ENCODE assay signal across 17 mouse cellular contexts in the genomic region with DNA sequence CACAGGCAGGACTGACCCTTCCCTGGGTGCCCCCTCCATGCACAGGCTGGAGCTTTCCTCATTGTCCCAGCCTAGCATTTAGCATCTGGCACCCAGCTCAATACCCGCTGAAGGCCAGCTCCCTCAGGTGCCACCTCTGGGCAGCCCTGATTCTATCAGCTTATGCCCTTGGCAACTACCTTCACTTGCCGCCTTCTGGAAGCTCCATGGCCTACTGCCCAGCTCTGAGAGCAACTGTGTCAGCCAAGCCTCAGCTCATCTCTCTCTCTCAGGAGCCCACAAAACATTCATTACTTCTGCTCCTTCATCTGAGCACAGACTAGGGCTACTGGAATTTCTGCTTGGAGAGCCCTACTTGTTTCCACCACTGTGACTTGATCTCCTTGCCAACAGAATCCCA. TPM values are rescaled to one million over a fixed set of nuclear protein-coding genes. Genes with fewer than 3 reads are reported as not detected.
DNase-seq lines count a peak whose midpoint lies in the region; ATAC-seq lines count a peak whose summit lies in the region.
"Had no signal": no experiment of that assay in that cellular context is flagged by ENCODE, and none has a peak within 500 bp of the region (broad histone marks: within the 10 kb centered on the region; RNA-seq: fewer than 3 reads in every experiment).

No protein-coding gene starts in this region.

- no peak for DNase-seq in cerebellum, adult 11 months
- DNase-seq in left cerebral cortex, postnatal 4 days, result peak; percentile 48
- DNase-seq in left cerebral cortex, postnatal 25 days (ENCODE audit: low spot score in 2 of 2), result no peak
- DNase-seq in cerebellum, adult 18-20 months, result peak; percentile 71 to 80
- peak; percentile 76 to 82 for DNase-seq in cerebellum, postnatal 14 days
- no peak for DNase-seq in spleen, postnatal 4 days (ENCODE audit: low spot score in 2 of 2)
- DNase-seq in kidney, postnatal 25 days, result no peak
- DNase-seq: embryo, embryonic 11 days; gastrocnemius, postnatal 36 days; kidney, adult 11 months; lung, adult 18-20 months; lung, postnatal 14 days; midbrain, embryonic 14.5 days; right cerebral cortex, postnatal 14 days had no signal

- intact Hi-C loops in left cerebral cortex, postnatal 4 days (cut with DNase I), result no loop called here
- intact Hi-C loops in left cerebral cortex, postnatal 25 days (cut with DNase I), result no loop called here

- ATAC-seq in cerebellum, adult (ENCODE audit: insufficient number of reproducible peaks, low FRiP score, low TSS enrichment), result peak; percentile 71; the same call in 1 of the 2 replicates
- ATAC-seq: CD4-positive, CD25-positive, alpha-beta regulatory T cell, adult 4 months; liver, embryonic 12.5 days had no signal

RNA-seq across cellular contexts. Expression of gene Mxd4, which starts 38.0 kb away (rescaled TPM):
- total RNA-seq in left cerebral cortex, postnatal 4 days (2021), result 10 to 100 TPM; 60.6 to 65.7 TPM
- 10 to 100 TPM; 77.6 to 96.5 TPM for total RNA-seq in left cerebral cortex, postnatal 25 days (2021)

RNA-seq across cellular contexts. Expression of gene Haus3, which starts 56.2 kb away (rescaled TPM):
- total RNA-seq in left cerebral cortex, postnatal 4 days (2021), result 1 to 10 TPM; 5.8 to 7.4 TPM
- total RNA-seq in left cerebral cortex, postnatal 25 days (2021), result 1 to 10 TPM; 6.1 to 7.7 TPM

RNA-seq across cellular contexts. Expression of gene Poln, which starts 56.3 kb away (rescaled TPM):
- 1 to 10 TPM in 1 of 2 experiments, under 1 TPM in 1; 0.68 to 1.7 TPM for total RNA-seq in left cerebral cortex, postnatal 4 days (2021)
- total RNA-seq in left cerebral cortex, postnatal 25 days (2021), result 1 to 10 TPM; 1.7 to 1.8 TPM

Comparison
In these comparisons a context has a peak if more than half of its experiments do, and no peak if none do; other contexts are left out.
1. DNase-seq: peak in left cerebral cortex, postnatal 4 days (single experiment), cerebellum, adult 18-20 months (2 of 2) and cerebellum, postnatal 14 days (2 of 2); none in cerebellum, adult 11 months (single experiment), left cerebral cortex, postnatal 25 days (0 of 2), spleen, postnatal 4 days (0 of 2) and kidney, postnatal 25 days (0 of 2).